Mouse (Mus musculus) mature B cell (primary cell): ENCODE measurements around the gene Hoxd9.

Experiments
- in situ Hi-C: fragments of 300-500 bp; cut with MboI; formaldehyde crosslinking; loops from 2 replicates; pipeline ENCODE4 v1.14.3; 2019

Gene Hoxd9

GRCm38 (mm10) chr2:74668370-74669229 is 28.9 kb upstream of the Hoxd9 start:
- in situ Hi-C loops: loop anchor here (25.0 kb wide), 1 partner anchor 1106 kb away; no protein-coding TSS in a partner anchor

GRCm38 (mm10) chr2:74669230-74669578 is 28.3 kb upstream of the Hoxd9 start:
- in situ Hi-C loops: loop anchor here (25.0 kb wide), 1 partner anchor 1107 kb away; no protein-coding TSS in a partner anchor

GRCm38 (mm10) chr2:74669650-74670235 is 27.8 kb upstream of the Hoxd9 start:
- in situ Hi-C loops: loop anchor here (25.0 kb wide), 1 partner anchor 1107 kb away; no protein-coding TSS in a partner anchor

- in situ Hi-C loops: loop anchor here (25.0 kb wide), 1 partner anchor 1108 kb away; no protein-coding TSS in a partner anchor
These were observed 26.8 kb upstream of the Hoxd9 start for GRCm38 (mm10) chr2:74670632-74671188.

GRCm38 (mm10) chr2:74671847-74672246 is 25.7 kb upstream of the Hoxd9 start:
- in situ Hi-C loops: loop anchor here (25.0 kb wide), 1 partner anchor 1110 kb away; no protein-coding TSS in a partner anchor

GRCm38 (mm10) chr2:74672481-74673362 is 24.8 kb upstream of the Hoxd9 start:
- in situ Hi-C loops: loop anchor here (25.0 kb wide), 1 partner anchor 1110 kb away; no protein-coding TSS in a partner anchor

GRCm38 (mm10) chr2:74673835-74674425 is 23.6 kb upstream of the Hoxd9 start:
- in situ Hi-C loops: loop anchor here (25.0 kb wide), 1 partner anchor 1112 kb away; no protein-coding TSS in a partner anchor

- in situ Hi-C loops: loop anchor here (25.0 kb wide), 1 partner anchor 1113 kb away; no protein-coding TSS in a partner anchor
These were observed 22.5 kb upstream of the Hoxd9 start, which contains the start of gene Hoxd12 for GRCm38 (mm10) chr2:74674881-74675665. Hoxd12 (plus strand) TSS chr2:74675013.

GRCm38 (mm10) chr2:74675666-74676282 is 21.8 kb upstream of the Hoxd9 start:
- in situ Hi-C loops: no loop called here

- in situ Hi-C loops: no loop called here
These were observed 21.0 kb upstream of the Hoxd9 start for GRCm38 (mm10) chr2:74676376-74677052.

- in situ Hi-C loops: no loop called here
These were observed 20.4 kb upstream of the Hoxd9 start for GRCm38 (mm10) chr2:74677106-74677505.

GRCm38 (mm10) chr2:74678891-74679595 is 18.5 kb upstream of the Hoxd9 start, which contains the start of gene Hoxd11:
Hoxd11 (plus strand) TSS chr2:74679557.
- in situ Hi-C loops: no loop called here

GRCm38 (mm10) chr2:74679596-74679971 is 17.9 kb upstream of the Hoxd9 start:
- in situ Hi-C loops: no loop called here

- in situ Hi-C loops: no loop called here
These were observed 17.5 kb upstream of the Hoxd9 start for GRCm38 (mm10) chr2:74679980-74680379.

GRCm38 (mm10) chr2:74680561-74681398 is 16.7 kb upstream of the Hoxd9 start:
- in situ Hi-C loops: no loop called here

- in situ Hi-C loops: no loop called here
These were observed 15.7 kb upstream of the Hoxd9 start for GRCm38 (mm10) chr2:74681594-74682531.
